Mouse (Mus musculus) embryonic stem cell, embryonic (primary cell): ENCODE results near the gene Ube4b.

Experiments
- CTCF ChIA-PET, 4 experiments: fragments of 300-600 bp in 2 of 4; fragments of 350-600 bp in 2 of 4; sonication (Branson Sonifier 250); formaldehyde crosslinking; loops; one replicate each; lab custom pipeline; 2022; ENCODE audit warnings: inconsistent platforms in 2 of 4; lab: Charles Lee
- POLR2A ChIA-PET, 4 experiments: fragments of 300-600 bp in 2 of 4; fragments of 350-600 bp in 2 of 4; sonication (Branson Sonifier 250); formaldehyde crosslinking; loops; one replicate each; lab custom pipeline; 2022; ENCODE audit warnings: antibody characterized with exemption in 4 of 4, inconsistent platforms in 1 of 4; lab: Charles Lee

Ube4b gene

GRCm38 (mm10) chr4:149286287-149287137 lies 140.0 kb downstream of the Ube4b start:
- ChIA-PET POLR2A (interaction anchor here in 3 of 4 experiments (0.6 to 0.8 kb wide), 4 partner anchors 10 to 311 kb away, joined by 3 to 7 read pairs (median 4); no protein-coding TSS in a partner anchor), CTCF (interaction anchor here in 2 of 4 experiments (0.6 to 0.7 kb wide), 5 partner anchors 9 to 904 kb away, joined by 3 to 5 read pairs (median 3); partner anchors contain the start of gene Kif1b (in 1 of the 2))

DNA sequence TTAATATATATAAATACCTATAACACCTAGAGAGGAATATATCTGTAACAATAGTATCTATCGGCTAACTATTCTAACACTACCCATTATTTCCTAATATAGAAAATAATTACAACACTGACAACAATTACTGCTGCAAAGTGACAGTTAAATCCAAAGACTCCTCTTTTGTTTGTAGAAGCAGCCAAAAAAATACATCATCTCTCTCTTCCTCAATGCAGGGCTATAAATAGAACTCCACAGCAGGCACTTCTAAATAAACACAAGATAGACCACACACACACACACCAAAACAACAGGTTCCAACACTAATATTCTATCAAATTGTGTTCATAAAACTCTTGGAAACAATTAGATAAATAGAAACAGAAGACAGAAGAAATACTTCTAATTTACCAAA lies 140.9 kb downstream of the Ube4b start:
- CTCF ChIA-PET, result interaction anchor here in 1 of 4 experiments (0.7 kb wide), 1 partner anchor 8 kb away, joined by 3 read pairs; no protein-coding TSS in a partner anchor
- POLR2A ChIA-PET, result interaction anchor here in 1 of 4 experiments (0.7 to 1.2 kb wide), 2 partner anchors 301 to 311 kb away, joined by 4 to 7 read pairs; no protein-coding TSS in a partner anchor

- POLR2A ChIA-PET, result interaction anchor here in 3 of 4 experiments (1.0 to 1.5 kb wide), 3 partner anchors 13 to 23 kb away, joined by 3 to 8 read pairs (median 5); no protein-coding TSS in a partner anchor
Measured at GRCm38 (mm10) chr4:149283018-149283417, 143.5 kb downstream of the Ube4b start.

DNA sequence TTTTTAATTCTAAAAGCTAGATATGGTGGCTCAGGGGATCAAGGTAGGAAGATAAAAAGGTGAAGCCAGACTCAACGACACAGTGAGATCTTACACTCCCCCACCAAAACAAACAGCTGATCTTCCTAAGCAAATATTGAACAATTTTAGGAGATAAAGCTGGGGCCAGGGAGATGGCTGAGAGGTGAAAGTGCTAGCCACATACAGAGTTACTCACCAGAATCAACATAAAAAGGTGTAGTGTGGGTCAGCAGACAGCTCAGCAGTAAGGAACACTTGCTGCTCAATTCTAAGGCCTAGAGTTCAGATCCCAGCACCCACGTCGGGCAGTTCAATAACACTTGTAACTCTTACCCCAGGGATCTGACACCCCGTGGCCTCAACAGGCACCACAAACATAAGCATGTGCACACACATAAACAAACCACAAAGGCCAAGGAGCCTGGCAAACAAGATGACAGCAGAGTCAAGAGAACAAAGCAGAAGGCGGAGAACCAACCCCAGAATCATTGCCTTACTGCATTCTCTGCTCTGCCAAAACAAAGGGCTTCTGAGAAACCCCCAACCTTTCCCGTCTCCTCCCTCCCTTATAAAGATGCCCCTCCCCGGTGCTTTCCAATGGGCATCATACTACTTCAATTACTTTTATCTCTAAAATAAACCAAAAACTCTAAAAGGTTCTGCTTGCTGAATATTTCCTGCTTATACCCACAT lies 144.4 kb downstream of the Ube4b start:
- POLR2A ChIA-PET, result interaction anchor here in 2 of 4 experiments (0.6 to 1.6 kb wide), 5 partner anchors 10 to 161 kb away, joined by 3 to 6 read pairs (median 3); no protein-coding TSS in a partner anchor
- CTCF ChIA-PET, result interaction anchor here in 2 of 4 experiments (0.5 to 0.6 kb wide), 2 partner anchors 14 to 53 kb away, joined by 3 to 6 read pairs; no protein-coding TSS in a partner anchor

More at GRCm38 (mm10) chr4:149283018-149283417, 143.5 kb downstream of the Ube4b start:
- CTCF ChIA-PET, result interaction anchor here in 1 of 4 experiments (2.2 kb wide), 1 partner anchor 25 kb away, joined by 7 read pairs; the partner anchor contains the start of gene Kif1b
